Mouse (Mus musculus) heart, embryonic 10.5 days (tissue): ENCODE results near the gene Banp. TPM values are rescaled to one million over a fixed set of nuclear protein-coding genes. Genes with fewer than 3 reads are reported as not detected.

Source experiments
- DNase-seq: peaks from one replicate; pipeline ENCODE4 v3.0.0-alpha.2; 2017; ENCODE audit warnings: low spot score
- H3K27ac ChIP-seq: fragments of 300-500 bp; sonication (generic); 2 replicates; pipeline ENCODE4 v1.5.1; 2016; ENCODE audit warnings: mild to moderate bottlenecking
- H3K27me3 ChIP-seq: fragments of 300-500 bp; sonication (generic); 2 replicates; pipeline ENCODE4 v1.6.1; 2016; ENCODE audit warnings: mild to moderate bottlenecking; ENCODE audit not compliant: poor library complexity, insufficient read depth, severe bottlenecking
- H3K36me3 ChIP-seq: fragments of 300-500 bp; sonication (generic); 2 replicates; pipeline ENCODE4 v1.6.1; 2016; ENCODE audit warnings: mild to moderate bottlenecking, moderate library complexity
- H3K4me1 ChIP-seq: fragments of 300-500 bp; sonication (generic); 2 replicates; pipeline ENCODE4 v1.6.1; 2016; ENCODE audit warnings: mild to moderate bottlenecking
- H3K4me3 ChIP-seq: fragments of 300-500 bp; sonication (generic); 2 replicates; pipeline ENCODE4 v1.5.1; 2016; ENCODE audit warnings: mild to moderate bottlenecking, moderate library complexity
- H3K9me3 ChIP-seq: fragments of 300-500 bp; sonication (generic); 2 replicates; pipeline ENCODE4 v1.6.1; 2016; ENCODE audit warnings: mild to moderate bottlenecking, moderate library complexity
- WGBS: fragments of 180-500 bp; shearing (Covaris S2); methylation state at CpG from one replicate; pipeline ENCODE4 v1.1.7; 2016; 5-methylcytosine and 5-hydroxymethylcytosine counted together
- polyA plus RNA-seq: library from polyadenylated mRNA; unstranded; fragments of >200 nt; fragmentation: Nextera tagmentation; extraction: Ambion mirVana; gene quantifications from 2 replicates; pipeline ENCODE4 v1.2.1, GENCODE M21; 2016

Gene Banp
- polyA plus RNA-seq, 1 experiment from 2014 or later = 58.5 TPM

- Histone ChIP-seq H3K4me1 (peaks cover 22% of the 10 kb centered on the region), H3K36me3 (peaks cover 66% of the 10 kb centered on the region), H3K27me3 (no peaks in the 10 kb centered on the region), H3K4me3 (no peak overlapping the region), H3K27ac (no peak overlapping the region; the same call in 1 of the 2 replicates), H3K9me3 (no peaks in the 10 kb centered on the region)
- no peak for DNase-seq
- WGBS = 92% methylated on average over 9 of the region's 9 CpGs
These were observed 76.0 kb downstream of the Banp start for GRCm38 (mm10) chr8:122025546-122025945.

DNA sequence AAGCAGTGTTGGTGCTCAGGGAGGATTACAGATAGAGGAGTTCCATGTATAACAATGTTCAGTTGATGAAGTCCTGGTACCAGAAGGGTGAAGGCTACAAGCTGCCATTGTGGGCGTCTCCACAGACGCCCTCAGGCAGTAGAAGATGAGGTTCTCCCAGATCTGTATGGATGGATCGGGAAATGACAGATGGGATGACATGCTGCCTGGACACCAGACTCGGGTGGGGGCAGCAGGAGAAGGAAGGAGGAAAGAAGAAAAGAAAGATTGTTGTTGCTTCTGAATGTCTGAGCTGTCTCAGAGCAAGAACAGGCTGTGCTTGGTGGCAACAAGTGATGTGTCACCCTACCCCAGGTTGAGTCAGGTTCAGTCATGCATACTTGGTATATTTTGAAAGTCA is 78.6 kb downstream of the Banp start:
- DNase-seq = no peak
- Histone ChIP-seq H3K27ac (no peak overlapping the region), H3K4me1 (peaks cover 35% of the 10 kb centered on the region), H3K27me3 (no peaks in the 10 kb centered on the region), H3K4me3 (no peak overlapping the region), H3K36me3 (peaks cover 43% of the 10 kb centered on the region), H3K9me3 (no peaks in the 10 kb centered on the region)
- 80% methylated on average over 4 of the region's 4 CpGs for WGBS

DNA sequence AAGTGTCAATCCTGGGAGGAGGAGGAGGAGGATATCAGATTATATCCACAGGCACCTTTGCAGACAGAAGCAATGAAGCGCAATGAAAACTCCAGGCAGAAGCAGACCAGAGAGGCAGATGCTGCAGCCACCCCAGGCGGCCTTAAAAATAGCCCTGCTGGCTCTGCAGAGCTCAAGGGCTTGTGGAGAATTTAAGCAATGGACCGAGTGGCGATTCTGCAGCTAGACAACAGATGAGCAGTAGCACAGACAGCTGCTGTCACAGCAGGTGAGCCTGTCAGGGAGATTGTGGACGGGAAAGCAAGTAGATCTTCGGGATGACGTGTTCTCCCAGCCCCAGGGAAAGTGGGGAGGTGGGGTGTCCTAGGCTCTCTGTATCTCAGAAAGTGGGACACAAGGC is 81.4 kb downstream of the Banp start:
- peaks cover 61% of the 10 kb centered on the region for H3K4me1 ChIP-seq
- H3K27me3 ChIP-seq = 0 out of 2 replicates have a peak, but pooled peaks cover 8% of the 10 kb centered on the region
- H3K36me3 ChIP-seq = peaks cover 16% of the 10 kb centered on the region
- no peaks in the 10 kb centered on the region for H3K9me3 ChIP-seq
- DNase-seq = no peak
- peak overlapping the region; percentile 45 for H3K27ac ChIP-seq
- no peak overlapping the region for H3K4me3 ChIP-seq
- WGBS = 32% methylated on average over 7 of the region's 7 CpGs

DNA sequence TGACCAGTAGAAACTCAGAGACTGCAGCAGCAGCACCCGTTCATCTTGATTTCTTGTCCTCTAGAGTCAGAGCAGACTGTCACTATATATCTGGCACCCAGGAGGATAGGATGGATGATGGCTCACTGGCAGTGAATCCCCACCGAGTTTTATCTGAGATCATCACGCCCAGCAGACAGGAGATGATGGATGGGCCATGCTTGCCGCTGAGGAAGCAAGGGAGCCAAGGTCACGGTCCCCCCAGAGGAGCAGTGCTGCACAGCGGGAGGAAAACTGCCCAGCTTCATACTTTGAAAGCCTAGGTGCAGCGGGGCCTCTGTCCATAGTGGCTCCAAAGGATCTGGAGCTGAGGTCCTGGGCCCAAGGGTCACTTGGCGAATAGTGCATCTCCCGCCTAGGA is 83.2 kb downstream of the Banp start:
- Histone ChIP-seq H3K4me3 (no peak overlapping the region), H3K27me3 (0 out of 2 replicates have a peak, but pooled peaks cover 8% of the 10 kb centered on the region), H3K4me1 (peaks cover 79% of the 10 kb centered on the region), H3K27ac (peak overlapping the region; percentile 70), H3K9me3 (no peaks in the 10 kb centered on the region), H3K36me3 (0 out of 2 replicates have a peak, but pooled peaks cover 2% of the 10 kb centered on the region)
- no peak for DNase-seq
- 40% methylated on average over 9 of the region's 9 CpGs for WGBS

- 0 out of 2 replicates have a peak, but pooled peaks cover 8% of the 10 kb centered on the region for H3K27me3 ChIP-seq
- peaks cover 92% of the 10 kb centered on the region for H3K4me1 ChIP-seq
- no peak overlapping the region for H3K4me3 ChIP-seq
- WGBS = 87% methylated on average over 7 of the region's 7 CpGs
- DNase-seq = no peak
- H3K36me3 ChIP-seq = no peaks in the 10 kb centered on the region
- no peaks in the 10 kb centered on the region for H3K9me3 ChIP-seq
- peak overlapping the region; percentile 75 for H3K27ac ChIP-seq
These were observed 86.0 kb downstream of the Banp start for GRCm38 (mm10) chr8:122035543-122035942.

GRCm38 (mm10) chr8:122036325-122036724 is 86.8 kb downstream of the Banp start:
- H3K27me3 ChIP-seq = 0 out of 2 replicates have a peak, but pooled peaks cover 8% of the 10 kb centered on the region
- H3K27ac ChIP-seq = peak overlapping the region; percentile 75
- DNase-seq = peak; percentile 86
- no peak overlapping the region for H3K4me3 ChIP-seq
- no peaks in the 10 kb centered on the region for H3K9me3 ChIP-seq
- WGBS = 37% methylated on average over 6 of the region's 6 CpGs
- no peaks in the 10 kb centered on the region for H3K36me3 ChIP-seq
- peaks cover 84% of the 10 kb centered on the region for H3K4me1 ChIP-seq

DNA sequence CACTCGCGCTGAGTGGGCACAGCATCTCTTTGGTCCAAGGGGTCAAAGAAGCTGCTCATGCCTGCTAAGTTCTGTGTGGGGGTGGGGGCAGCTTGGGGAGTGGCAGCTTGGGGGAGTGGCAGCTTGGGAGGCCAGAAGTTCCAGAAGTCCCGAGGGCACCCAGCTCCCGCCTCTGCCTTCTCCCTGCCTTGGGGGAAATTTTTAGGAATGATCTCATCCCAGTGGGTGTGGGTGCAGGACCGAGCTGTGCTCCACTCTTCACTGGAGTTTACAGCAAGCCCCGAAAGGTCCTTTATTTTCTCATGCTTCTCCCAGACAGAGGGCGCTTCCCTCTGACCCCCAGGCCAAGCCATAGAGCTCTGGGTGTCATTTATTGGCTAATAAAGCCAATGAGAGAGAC is 87.7 kb downstream of the Banp start:
- Histone ChIP-seq H3K9me3 (no peaks in the 10 kb centered on the region), H3K27me3 (0 out of 2 replicates have a peak, but pooled peaks cover 8% of the 10 kb centered on the region)

DNA sequence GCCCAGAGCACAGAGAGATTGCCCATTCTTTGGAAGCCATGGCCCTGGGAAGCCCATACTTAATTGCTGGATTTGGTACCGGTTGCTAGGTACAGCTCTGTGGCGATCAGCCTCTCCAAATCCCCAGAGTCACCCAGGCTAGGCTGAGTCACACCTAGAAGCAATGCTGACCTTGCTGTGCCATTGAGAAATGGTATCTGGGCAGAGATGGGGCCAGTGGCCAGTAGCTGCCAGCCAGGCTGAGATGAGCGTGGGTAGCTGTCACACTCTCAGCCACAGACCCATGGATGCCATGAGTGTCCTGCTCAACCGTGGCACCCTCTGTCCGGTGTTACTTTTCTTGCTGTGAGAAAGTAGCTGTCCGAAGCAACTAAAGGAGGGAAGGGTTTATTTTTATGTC is 88.5 kb downstream of the Banp start:
- peaks cover 80% of the 10 kb centered on the region for H3K4me1 ChIP-seq
- WGBS = 87% methylated on average over 6 of the region's 6 CpGs

More for the DNA sequence above, 87.7 kb downstream of the Banp start:
- H3K36me3 ChIP-seq = no peaks in the 10 kb centered on the region
- peak overlapping the region; percentile 42; the same call in 1 of the 2 replicates for H3K27ac ChIP-seq
- 75% methylated on average over 7 of the region's 7 CpGs for WGBS
- no peak overlapping the region for H3K4me3 ChIP-seq
- H3K4me1 ChIP-seq = peaks cover 80% of the 10 kb centered on the region
- DNase-seq = no peak

DNA sequence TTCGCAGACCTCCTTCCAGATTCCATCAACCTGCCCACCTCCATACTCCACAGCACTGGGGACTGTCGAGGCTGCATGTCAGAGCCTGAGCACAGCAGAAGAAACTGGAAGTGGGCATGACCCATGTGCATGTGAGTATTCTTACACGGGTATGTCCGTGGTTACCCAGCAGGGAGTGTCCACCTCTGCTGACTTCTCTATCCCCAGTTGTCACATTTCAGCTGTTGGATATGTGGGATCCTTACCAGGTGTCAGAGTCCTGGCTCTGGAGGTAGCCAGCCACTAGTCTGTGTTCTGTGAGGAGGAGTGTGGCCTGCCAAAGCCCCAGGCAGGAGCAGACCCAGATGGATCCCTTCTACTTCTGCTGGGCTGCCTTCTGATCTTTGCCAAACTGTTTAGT is 89.9 kb downstream of the Banp start:
- no peak for DNase-seq
- H3K9me3 ChIP-seq = no peaks in the 10 kb centered on the region
- 77% methylated on average over 4 of the region's 4 CpGs for WGBS
- peak overlapping the region; percentile 24; the same call in 1 of the 2 replicates for H3K27ac ChIP-seq
- 0 out of 2 replicates have a peak, but pooled peaks cover 8% of the 10 kb centered on the region for H3K27me3 ChIP-seq
- peaks cover 83% of the 10 kb centered on the region for H3K4me1 ChIP-seq
- H3K4me3 ChIP-seq = no peak overlapping the region
- H3K36me3 ChIP-seq = no peaks in the 10 kb centered on the region

More for the DNA sequence above, 88.5 kb downstream of the Banp start:
- Histone ChIP-seq H3K36me3 (no peaks in the 10 kb centered on the region), H3K27ac (peak overlapping the region; percentile 42; the same call in 1 of the 2 replicates), H3K4me3 (no peak overlapping the region), H3K9me3 (no peaks in the 10 kb centered on the region), H3K27me3 (0 out of 2 replicates have a peak, but pooled peaks cover 8% of the 10 kb centered on the region)
- DNase-seq = no peak

GRCm38 (mm10) chr8:122047206-122047870 is 97.8 kb downstream of the Banp start:
- Histone ChIP-seq H3K9me3 (no peaks in the 10 kb centered on the region), H3K4me1 (peaks cover 53% of the 10 kb centered on the region), H3K27ac (no peak overlapping the region), H3K36me3 (no peaks in the 10 kb centered on the region), H3K27me3 (peaks cover 14% of the 10 kb centered on the region; the same call in 1 of the 2 replicates), H3K4me3 (no peak overlapping the region)
- WGBS = 61% methylated on average over 15 of the region's 15 CpGs
- no peak for DNase-seq

- no peak for DNase-seq
- Histone ChIP-seq H3K27me3 (peaks cover 16% of the 10 kb centered on the region; the same call in 1 of the 2 replicates), H3K36me3 (no peaks in the 10 kb centered on the region), H3K4me1 (peaks cover 40% of the 10 kb centered on the region), H3K9me3 (no peaks in the 10 kb centered on the region), H3K4me3 (no peak overlapping the region), H3K27ac (no peak overlapping the region)
- 74% methylated on average over 4 of the region's 4 CpGs for WGBS
These were observed 99.7 kb downstream of the Banp start for GRCm38 (mm10) chr8:122049266-122049665.

- no peak overlapping the region for H3K27ac ChIP-seq
- 75% methylated on average over 2 of the region's 2 CpGs for WGBS
- H3K27me3 ChIP-seq = peaks cover 18% of the 10 kb centered on the region; the same call in 1 of the 2 replicates
- peaks cover 40% of the 10 kb centered on the region for H3K4me1 ChIP-seq
- H3K4me3 ChIP-seq = no peak overlapping the region
- no peak for DNase-seq
- H3K36me3 ChIP-seq = no peaks in the 10 kb centered on the region
- H3K9me3 ChIP-seq = no peaks in the 10 kb centered on the region
These were observed 100.4 kb downstream of the Banp start for GRCm38 (mm10) chr8:122049923-122050322.

DNA sequence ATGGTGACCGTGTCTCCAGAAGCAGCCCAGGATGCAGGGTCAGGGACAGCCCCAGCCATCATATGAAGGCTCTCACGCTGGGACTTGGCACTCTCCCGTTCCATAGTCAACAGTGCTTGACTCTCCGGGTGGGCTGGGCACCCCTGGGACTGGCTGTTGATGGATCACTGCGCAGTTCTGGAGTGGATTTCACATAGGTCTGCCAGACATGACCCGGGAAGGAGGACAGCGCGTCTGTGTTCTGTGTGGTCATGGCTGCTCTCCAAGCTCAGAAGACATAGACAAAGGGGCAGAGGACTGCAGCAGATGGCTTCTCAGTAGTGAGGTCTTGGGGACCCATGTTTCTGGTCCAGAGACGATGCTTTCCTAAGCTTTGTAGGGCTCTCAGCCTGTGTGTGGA is 101.1 kb downstream of the Banp start:
- Histone ChIP-seq H3K9me3 (no peaks in the 10 kb centered on the region), H3K4me3 (no peak overlapping the region), H3K4me1 (peaks cover 40% of the 10 kb centered on the region), H3K27ac (no peak overlapping the region), H3K27me3 (peaks cover 17% of the 10 kb centered on the region; the same call in 1 of the 2 replicates), H3K36me3 (no peaks in the 10 kb centered on the region)
- 91% methylated on average over 9 of the region's 9 CpGs for WGBS
- DNase-seq = no peak
